18 mouse cellular contexts compared by ENCODE assay signal in genomic region chr2:155330811-155331210, GRCm38 (mm10). TPM values are rescaled to one million over a fixed set of nuclear protein-coding genes. Genes with fewer than 3 reads are reported as not detected.
DNase-seq lines count a peak whose midpoint lies in the region; ATAC-seq and TF ChIP-seq lines count a peak whose summit lies in the region.
"Had no signal": no experiment of that assay in that cellular context is flagged by ENCODE, and none has a peak within 500 bp of the region (broad histone marks: within the 10 kb centered on the region; RNA-seq: fewer than 3 reads in every experiment).

No protein-coding gene starts in this region.

- H3K27me3 ChIP-seq in stomach, embryonic 16.5 days (ENCODE audit: control insufficient read depth, insufficient read depth, low read length) = no peaks in the 10 kb centered on the region
- H3K27me3 ChIP-seq: CH12.LX; hindbrain, embryonic 12.5 days; neural tube, embryonic 12.5 days had no signal

- H3K4me2 ChIP-seq in stomach, embryonic 16.5 days (ENCODE audit: low read depth, low read length) = no peak overlapping the region
- H3K4me2 ChIP-seq: hindbrain, embryonic 12.5 days; neural tube, embryonic 12.5 days had no signal

- 91% methylated on average over 4 of the region's 4 CpGs for WGBS in stomach, embryonic 16.5 days

- H3K9me3 ChIP-seq in stomach, embryonic 16.5 days (replicated peaks; ENCODE audit: control insufficient read depth, low read length) = no peaks in the 10 kb centered on the region
- H3K9me3 ChIP-seq: hindbrain, embryonic 12.5 days; neural tube, embryonic 12.5 days had no signal

- TF ChIP-seq CTCF in left cerebral cortex, adult 2 months (IDR thresholded peaks at IDR 0.05) = no peak

- H3K36me3 ChIP-seq in stomach, embryonic 16.5 days (ENCODE audit: control insufficient read depth, insufficient read depth, low read length) = peaks cover 13% of the 10 kb centered on the region

- no peak overlapping the region for H3K4me3 ChIP-seq in left cerebral cortex, adult 2 months
- no peak overlapping the region for H3K4me3 ChIP-seq in brown adipose tissue, adult 24 weeks (ENCODE audit: insufficient read depth, low read depth, low read length)
- no peak overlapping the region for H3K4me3 ChIP-seq in stomach, embryonic 16.5 days (replicated peaks; ENCODE audit: low read length)
- H3K4me3 ChIP-seq: hindbrain, embryonic 12.5 days; neural tube, embryonic 12.5 days had no signal

- peak in 1 of 2 experiments; percentile 11 for DNase-seq in left cerebral cortex, adult 2 months (ENCODE audit: extremely low spot score in 1 of 2, low spot score in 2 of 2)
- no peak for DNase-seq in left cerebral cortex, postnatal 36 days (ENCODE audit: low spot score in 2 of 2)
- peak; percentile 7 for DNase-seq in Muller cell, postnatal 12 days (ENCODE audit: inconsistent ontology term)
- no peak for DNase-seq in thymus, postnatal 25 days
- DNase-seq in cerebellum, adult 9-10 months = no peak
- DNase-seq: cerebellum, postnatal 25 days; kidney, adult 9 months; kidney, postnatal 36 days; liver; liver, postnatal 0 days; right cerebral cortex, postnatal 25 days had no signal

- H3K9ac ChIP-seq in stomach, embryonic 16.5 days (ENCODE audit: low read length) = no peak overlapping the region
- H3K9ac ChIP-seq: hindbrain, embryonic 12.5 days; liver, postnatal 0 days; neural tube, embryonic 12.5 days had no signal

- H3K27ac ChIP-seq in left cerebral cortex, adult 2 months = peak overlapping the region; percentile 6
- H3K27ac ChIP-seq in brown adipose tissue, adult 24 weeks (replicated peaks; ENCODE audit: low read depth, low read length) = peak overlapping the region; percentile 57
- peak overlapping the region; percentile 24; the same call in 1 of the 2 replicates for H3K27ac ChIP-seq in stomach, embryonic 16.5 days (ENCODE audit: low read length)
- H3K27ac ChIP-seq: hindbrain, embryonic 12.5 days; neural tube, embryonic 12.5 days had no signal

- intact Hi-C loops in left cerebral cortex, adult 2 months (cut with DNase I) = no loop called here
- intact Hi-C loops in left cerebral cortex, postnatal 36 days (cut with DNase I) = no loop called here

- no peak for ATAC-seq in stomach, embryonic 16.5 days (ENCODE audit: insufficient read depth, low FRiP score)
- ATAC-seq: forebrain, embryonic 14.5 days; inflammation-experienced regulatory T-cells, adult 6 months; liver, postnatal 0 days had no signal

- H3K4me1 ChIP-seq in brown adipose tissue, adult 24 weeks (ENCODE audit: control insufficient read depth, insufficient read depth, insufficient read length, low read length) = peaks cover 7% of the 10 kb centered on the region; the same call in 1 of the 2 replicates
- H3K4me1 ChIP-seq in stomach, embryonic 16.5 days (ENCODE audit: control insufficient read depth, insufficient read depth, low read length) = no peaks in the 10 kb centered on the region
- H3K4me1 ChIP-seq: hindbrain, embryonic 12.5 days; neural tube, embryonic 12.5 days had no signal

RNA-seq across cellular contexts. Expression of gene Pigu, which starts 26.4 kb away (rescaled TPM):
- 10 to 100 TPM; 27.2 to 28.4 TPM for total RNA-seq in left cerebral cortex, adult 2 months (2021)
- total RNA-seq in left cerebral cortex, postnatal 36 days (2021) = 10 to 100 TPM; 25.7 to 30.5 TPM
- polyA plus RNA-seq in brown adipose tissue, adult 24 weeks (2012; ENCODE audit: insufficient read depth, insufficient read length, missing spikeins) = 19.0 and 20.3 TPM in 2 replicates
- 54.0 and 63.8 TPM in 2 replicates for polyA plus RNA-seq in stomach, embryonic 16.5 days (2015; fragmentation: Nextera tagmentation; extraction: Ambion mirVana)

RNA-seq across cellular contexts. Expression of gene Trp53inp2, which starts 50.0 kb away (rescaled TPM):
- 100 to 1,000 TPM; 135 to 147 TPM for total RNA-seq in left cerebral cortex, adult 2 months (2021)
- total RNA-seq in left cerebral cortex, postnatal 36 days (2021) = 100 to 1,000 TPM; 147 to 173 TPM
- polyA plus RNA-seq in brown adipose tissue, adult 24 weeks (2012; ENCODE audit: insufficient read depth, insufficient read length, missing spikeins) = 229 and 288 TPM in 2 replicates
- polyA plus RNA-seq in stomach, embryonic 16.5 days (2015; fragmentation: Nextera tagmentation; extraction: Ambion mirVana) = 34.0 and 49.9 TPM in 2 replicates

RNA-seq across cellular contexts. Expression of gene Map1lc3a, which starts 54.7 kb away (rescaled TPM):
- 100 to 1,000 TPM; 313 to 317 TPM for total RNA-seq in left cerebral cortex, adult 2 months (2021)
- 100 to 1,000 TPM; 295 to 402 TPM for total RNA-seq in left cerebral cortex, postnatal 36 days (2021)
- polyA plus RNA-seq in brown adipose tissue, adult 24 weeks (2012; ENCODE audit: insufficient read depth, insufficient read length, missing spikeins) = 428 and 471 TPM in 2 replicates
- 168 and 206 TPM in 2 replicates for polyA plus RNA-seq in stomach, embryonic 16.5 days (2015; fragmentation: Nextera tagmentation; extraction: Ambion mirVana)

Comparison
In these comparisons a context has a peak if more than half of its experiments do, and no peak if none do; other contexts are left out.
1. H3K27ac ChIP-seq: peak in every context shown above with its lines; median percentile 57 in brown adipose tissue, adult 24 weeks; 24 in stomach, embryonic 16.5 days; 6 in left cerebral cortex, adult 2 months.